Mouse (Mus musculus) v-Abl transformed pro-B cells (cell line): ENCODE results near the gene Nupl2.

Experiments used
- in situ Hi-C, 2 experiments: fragments of 400-800 bp; cut with MboI; formaldehyde crosslinking; loops; one replicate each; pipeline ENCODE4 v1.15.1; 2025; ENCODE audit not compliant: unreplicated experiment in 2 of 2

The Nupl2 gene

DNA sequence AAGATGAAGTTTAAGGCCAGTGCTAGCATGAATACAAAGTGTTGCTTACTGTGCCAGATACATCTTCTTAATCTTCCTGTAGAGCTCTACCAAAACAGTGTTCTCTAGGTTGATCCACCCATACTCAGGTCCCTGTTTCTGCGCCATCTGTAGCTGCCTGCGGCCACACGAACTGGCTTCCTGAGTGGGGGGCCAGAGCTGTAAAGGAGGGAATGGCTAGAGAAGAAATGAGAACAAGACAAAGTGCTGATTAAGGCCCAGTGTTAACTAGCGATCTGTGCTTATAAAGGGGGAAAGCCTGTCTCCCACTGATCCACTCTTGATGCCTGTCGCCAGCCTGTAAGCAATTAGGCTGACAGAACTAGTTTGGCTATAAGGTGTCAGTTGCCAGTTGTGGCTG is 38.5 kb downstream of the Nupl2 start:
- in situ Hi-C loops = no loop called here

DNA sequence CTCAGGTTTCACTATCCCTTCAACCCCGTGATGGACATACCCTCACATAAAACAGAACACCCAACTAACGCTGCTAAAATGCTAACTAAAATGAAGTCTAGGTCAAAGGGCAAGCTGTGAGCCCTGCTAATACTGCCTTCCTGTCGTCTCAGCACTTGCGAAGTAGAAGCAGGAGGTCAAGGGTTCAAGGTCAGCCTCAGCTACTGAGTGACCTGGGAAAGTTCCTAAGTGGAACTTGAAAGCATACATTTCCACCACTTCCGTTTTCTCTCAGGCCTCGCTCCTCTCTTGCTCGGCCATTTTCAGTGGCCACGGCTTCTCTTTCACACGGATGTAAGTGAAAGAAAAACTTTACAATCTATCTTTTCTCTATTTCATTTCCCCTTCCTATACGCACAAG is 43.2 kb downstream of the Nupl2 start:
- in situ Hi-C loops = no loop called here

- in situ Hi-C loops = no loop called here
Observed at GRCm38 (mm10) chr5:24208505-24208904, 43.7 kb downstream of the Nupl2 start.

DNA sequence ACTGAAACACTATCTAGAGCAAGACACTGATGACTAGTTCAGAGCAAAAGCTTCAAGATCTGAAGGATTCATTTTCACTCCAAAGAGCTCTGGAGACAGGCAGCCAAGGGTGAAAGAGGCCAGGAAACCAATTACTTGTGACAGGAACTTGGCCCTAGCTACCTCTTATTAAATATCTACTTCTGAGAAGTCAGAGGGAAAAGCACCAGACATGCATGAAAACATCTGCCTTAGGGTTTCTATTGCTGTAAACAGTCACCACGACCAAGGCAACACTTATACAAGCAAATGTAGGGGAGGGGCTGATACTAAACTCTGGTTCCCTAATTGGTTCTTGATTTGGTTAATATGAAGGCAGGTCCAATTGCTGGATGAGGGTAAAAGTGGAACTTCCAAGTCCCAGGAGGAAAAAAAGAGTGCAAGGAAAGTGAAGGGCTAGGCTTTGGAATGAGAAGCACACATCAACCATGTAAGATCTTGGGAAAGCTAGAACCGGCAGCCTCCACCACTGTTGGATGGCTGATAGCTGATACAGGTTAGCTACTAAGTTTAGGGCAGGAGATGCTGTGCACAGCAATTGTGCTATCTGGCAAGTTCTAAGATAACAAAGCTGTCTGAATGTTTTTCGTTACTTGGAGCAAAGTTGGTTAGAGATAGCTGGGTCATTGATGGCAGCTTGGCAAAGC is 49.2 kb downstream of the Nupl2 start:
- in situ Hi-C loops = no loop called here

DNA sequence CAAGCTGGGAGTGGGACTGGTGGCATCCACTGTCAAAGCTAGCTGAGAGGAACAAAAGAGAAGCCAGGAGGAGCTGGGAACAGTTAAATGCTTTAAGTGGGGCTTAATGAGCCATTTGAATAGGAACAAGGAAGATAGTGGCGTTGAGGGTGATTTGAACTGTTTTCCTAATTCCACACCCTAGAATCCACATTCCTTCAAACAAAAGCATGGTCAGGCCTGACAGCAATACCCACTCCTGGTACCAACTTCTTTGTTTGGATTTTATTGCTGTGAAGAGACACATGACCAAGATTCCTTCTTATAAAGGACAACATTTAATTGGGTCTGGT is 49.8 kb downstream of the Nupl2 start:
- in situ Hi-C loops = no loop called here

GRCm38 (mm10) chr5:24214900-24215299 is 50.1 kb downstream of the Nupl2 start:
- in situ Hi-C loops = no loop called here
